Mouse (Mus musculus): ENCODE data around the gene Ntng2. TPM values are rescaled to one million over a fixed set of nuclear protein-coding genes. Genes with fewer than 3 reads are reported as not detected.
A peak's percentile ranks its signal among the peaks of the same experiment; 100 is the strongest.

Gene Ntng2
- polyA plus RNA-seq, 1 experiment from 2014 or later, result 0.71 TPM

GRCm38 (mm10) chr2:29201223-29201955 is 51.4 kb downstream of the Ntng2 start:
- ATAC-seq (ENCODE audit: insufficient read depth, low FRiP score, low read depth), result no peak
- no peaks in the 10 kb centered on the region for H3K9me3 ChIP-seq
- H3K4me1 ChIP-seq, result no peaks in the 10 kb centered on the region
- no peak overlapping the region for H3K4me3 ChIP-seq (replicated peaks)
- H3K27ac ChIP-seq, result no peak overlapping the region
- H3K36me3 ChIP-seq, result no peaks in the 10 kb centered on the region
- 66% methylated on average over 11 of the region's 11 CpGs for WGBS
- H3K27me3 ChIP-seq (replicated peaks), result 0 out of 2 replicates have a peak, but pooled peaks cover 4% of the 10 kb centered on the region
- H3K4me2 ChIP-seq, result no peak overlapping the region
- H3K9ac ChIP-seq, result no peak overlapping the region

GRCm38 (mm10) chr2:29199909-29200308 is 52.9 kb downstream of the Ntng2 start:
- Histone ChIP-seq H3K4me3 (replicated peaks) (no peak overlapping the region), H3K27ac (no peak overlapping the region), H3K9me3 (no peaks in the 10 kb centered on the region), H3K4me2 (no peak overlapping the region), H3K27me3 (replicated peaks) (peaks cover 16% of the 10 kb centered on the region; the same call in 1 of the 2 replicates), H3K36me3 (no peaks in the 10 kb centered on the region), H3K4me1 (peaks cover 3% of the 10 kb centered on the region), H3K9ac (no peak overlapping the region)
- ATAC-seq (ENCODE audit: insufficient read depth, low FRiP score, low read depth), result no peak
- WGBS, result 1% methylated on average over 3 of the region's 3 CpGs

GRCm38 (mm10) chr2:29198446-29198845 is 54.4 kb downstream of the Ntng2 start:
- Histone ChIP-seq H3K9ac (no peak overlapping the region), H3K9me3 (no peaks in the 10 kb centered on the region), H3K36me3 (no peaks in the 10 kb centered on the region), H3K4me1 (peaks cover 7% of the 10 kb centered on the region), H3K27me3 (replicated peaks) (peaks cover 19% of the 10 kb centered on the region; the same call in 1 of the 2 replicates), H3K27ac (no peak overlapping the region), H3K4me3 (replicated peaks) (no peak overlapping the region), H3K4me2 (no peak overlapping the region)
- ATAC-seq (ENCODE audit: insufficient read depth, low FRiP score, low read depth), result no peak
- 83% methylated on average over 5 of the region's 5 CpGs for WGBS

GRCm38 (mm10) chr2:29196844-29197243 is 56.0 kb downstream of the Ntng2 start:
- WGBS, result 66% methylated on average over 12 of the region's 12 CpGs
- no peaks in the 10 kb centered on the region for H3K9me3 ChIP-seq
- no peak overlapping the region for H3K9ac ChIP-seq
- ATAC-seq (ENCODE audit: insufficient read depth, low FRiP score, low read depth), result no peak
- H3K27me3 ChIP-seq (replicated peaks), result peaks cover 19% of the 10 kb centered on the region; the same call in 1 of the 2 replicates
- no peaks in the 10 kb centered on the region for H3K36me3 ChIP-seq
- peaks cover 7% of the 10 kb centered on the region for H3K4me1 ChIP-seq
- H3K27ac ChIP-seq, result no peak overlapping the region
- no peak overlapping the region for H3K4me3 ChIP-seq (replicated peaks)
- no peak overlapping the region for H3K4me2 ChIP-seq

GRCm38 (mm10) chr2:29194547-29195463 is 58.0 kb downstream of the Ntng2 start:
- peak overlapping the region; percentile 99 for H3K4me2 ChIP-seq
- H3K27ac ChIP-seq, result no peak overlapping the region
- no peaks in the 10 kb centered on the region for H3K9me3 ChIP-seq
- WGBS, result 1% methylated on average over 61 of the region's 61 CpGs
- H3K4me1 ChIP-seq, result peaks cover 7% of the 10 kb centered on the region
- H3K27me3 ChIP-seq (replicated peaks), result peaks cover 19% of the 10 kb centered on the region; the same call in 1 of the 2 replicates
- peak overlapping the region; percentile 49 for H3K4me3 ChIP-seq (replicated peaks)
- 0 out of 2 replicates have a peak overlapping the region, but pooled peaks have one; percentile 12 for H3K9ac ChIP-seq
- no peaks in the 10 kb centered on the region for H3K36me3 ChIP-seq
- peak; percentile 23; the same call in 1 of the 2 replicates for ATAC-seq (ENCODE audit: insufficient read depth, low FRiP score, low read depth)

- ATAC-seq (ENCODE audit: insufficient read depth, low FRiP score, low read depth), result no peak
- peaks cover 7% of the 10 kb centered on the region for H3K4me1 ChIP-seq
- H3K36me3 ChIP-seq, result no peaks in the 10 kb centered on the region
- 26% methylated on average over 16 of the region's 16 CpGs for WGBS
- no peak overlapping the region for H3K27ac ChIP-seq
- H3K9me3 ChIP-seq, result no peaks in the 10 kb centered on the region
- H3K27me3 ChIP-seq (replicated peaks), result peaks cover 19% of the 10 kb centered on the region; the same call in 1 of the 2 replicates
- H3K9ac ChIP-seq, result no peak overlapping the region
- peak overlapping the region; percentile 49 for H3K4me3 ChIP-seq (replicated peaks)
- H3K4me2 ChIP-seq, result peak overlapping the region; percentile 99
Observed at GRCm38 (mm10) chr2:29193819-29194546, 58.8 kb downstream of the Ntng2 start.

- Histone ChIP-seq H3K9me3 (no peaks in the 10 kb centered on the region), H3K36me3 (no peaks in the 10 kb centered on the region), H3K27ac (no peak overlapping the region), H3K4me2 (no peak overlapping the region), H3K9ac (no peak overlapping the region), H3K27me3 (replicated peaks) (peaks cover 19% of the 10 kb centered on the region; the same call in 1 of the 2 replicates), H3K4me1 (peaks cover 7% of the 10 kb centered on the region), H3K4me3 (replicated peaks) (no peak overlapping the region)
- 82% methylated on average over 8 of the region's 8 CpGs for WGBS
- ATAC-seq (ENCODE audit: insufficient read depth, low FRiP score, low read depth), result no peak
Observed at GRCm38 (mm10) chr2:29192629-29193278, 60.1 kb downstream of the Ntng2 start.

GRCm38 (mm10) chr2:29191216-29192215 is 61.3 kb downstream of the Ntng2 start:
- no peaks in the 10 kb centered on the region for H3K9me3 ChIP-seq
- H3K36me3 ChIP-seq, result no peaks in the 10 kb centered on the region
- peaks cover 7% of the 10 kb centered on the region for H3K4me1 ChIP-seq
- no peak overlapping the region for H3K4me2 ChIP-seq
- H3K4me3 ChIP-seq (replicated peaks), result no peak overlapping the region
- ATAC-seq (ENCODE audit: insufficient read depth, low FRiP score, low read depth), result no peak
- 75% methylated on average over 10 of the region's 10 CpGs for WGBS
- peaks cover 15% of the 10 kb centered on the region; the same call in 1 of the 2 replicates for H3K27me3 ChIP-seq (replicated peaks)
- no peak overlapping the region for H3K27ac ChIP-seq
- H3K9ac ChIP-seq, result no peak overlapping the region

- Histone ChIP-seq H3K27me3 (replicated peaks) (peaks cover 8% of the 10 kb centered on the region; the same call in 1 of the 2 replicates), H3K9ac (no peak overlapping the region), H3K4me3 (replicated peaks) (no peak overlapping the region), H3K9me3 (no peaks in the 10 kb centered on the region), H3K27ac (no peak overlapping the region), H3K4me2 (no peak overlapping the region), H3K36me3 (no peaks in the 10 kb centered on the region), H3K4me1 (peaks cover 7% of the 10 kb centered on the region)
- ATAC-seq (ENCODE audit: insufficient read depth, low FRiP score, low read depth), result no peak
- WGBS, result 84% methylated on average over 7 of the region's 7 CpGs
Observed at GRCm38 (mm10) chr2:29190392-29190791, 62.4 kb downstream of the Ntng2 start.

GRCm38 (mm10) chr2:29186209-29186608 is 66.6 kb downstream of the Ntng2 start:
- 65% methylated on average over 6 of the region's 6 CpGs for WGBS
- no peak overlapping the region for H3K4me2 ChIP-seq
- no peaks in the 10 kb centered on the region for H3K9me3 ChIP-seq
- no peak overlapping the region for H3K9ac ChIP-seq
- no peaks in the 10 kb centered on the region for H3K27me3 ChIP-seq (replicated peaks)
- 0 out of 2 replicates have a peak, but pooled peaks cover 2% of the 10 kb centered on the region for H3K36me3 ChIP-seq
- no peak overlapping the region for H3K27ac ChIP-seq
- no peak for ATAC-seq (ENCODE audit: insufficient read depth, low FRiP score, low read depth)
- H3K4me3 ChIP-seq (replicated peaks), result no peak overlapping the region
- no peaks in the 10 kb centered on the region for H3K4me1 ChIP-seq
